Comparison of ENCODE assay signal across 8 mouse cellular contexts in genomic region chr7:28370977-28371513, GRCm38 (mm10). TPM values are rescaled to one million over a fixed set of nuclear protein-coding genes. Genes with fewer than 3 reads are reported as not detected.
A peak's percentile ranks its signal among the peaks of the same experiment; 100 is the strongest.
DNase-seq lines count a peak whose midpoint lies in the region; ATAC-seq and TF ChIP-seq lines count a peak whose summit lies in the region.

No protein-coding gene starts in this region.

- no peaks in the 10 kb centered on the region for H3K9me3 ChIP-seq in forebrain, embryonic 12.5 days
- H3K9me3 ChIP-seq in midbrain, embryonic 13.5 days, result no peaks in the 10 kb centered on the region

- TF ChIP-seq POLR2A in liver, adult 2 months (IDR thresholded peaks at IDR 0.05; ENCODE audit: extremely low read depth, insufficient read depth, low read length), result no peak

- 49% methylated on average over 11 of the region's 11 CpGs for WGBS in liver, adult 2 months
- 10% methylated on average over 11 of the region's 11 CpGs for WGBS in forebrain, embryonic 12.5 days
- 11% methylated on average over 11 of the region's 11 CpGs for WGBS in midbrain, embryonic 13.5 days

- H3K9ac ChIP-seq in liver, adult 2 months (ENCODE audit: low read depth, low read length), result peak overlapping the region; percentile 81
- peak overlapping the region; percentile 80 for H3K9ac ChIP-seq in forebrain, embryonic 12.5 days
- H3K9ac ChIP-seq in midbrain, embryonic 13.5 days (replicated peaks), result peak overlapping the region; percentile 82

- H3K36me3 ChIP-seq in liver, adult 2 months (ENCODE audit: control insufficient read depth, insufficient read depth, low read length), result no peaks in the 10 kb centered on the region
- H3K36me3 ChIP-seq in forebrain, embryonic 12.5 days (replicated peaks), result peaks cover 41% of the 10 kb centered on the region
- peaks cover 26% of the 10 kb centered on the region for H3K36me3 ChIP-seq in midbrain, embryonic 13.5 days

- no peak overlapping the region for H3K27ac ChIP-seq in liver, adult 2 months (replicated peaks; ENCODE audit: insufficient read depth, low read depth, low read length)
- peak overlapping the region; percentile 94 for H3K27ac ChIP-seq in forebrain, embryonic 12.5 days
- H3K27ac ChIP-seq in midbrain, embryonic 13.5 days, result peak overlapping the region; percentile 88

- peak overlapping the region; percentile 80 for H3K4me2 ChIP-seq in forebrain, embryonic 12.5 days
- peak overlapping the region; percentile 95 for H3K4me2 ChIP-seq in midbrain, embryonic 13.5 days (replicated peaks)

- ATAC-seq in forebrain, embryonic 12.5 days (ENCODE audit: low FRiP score), result no peak
- no peak for ATAC-seq in midbrain, embryonic 13.5 days
- ATAC-seq in erythroid progenitor cell, adult 5-6 weeks (replicated peaks; ENCODE audit: low FRiP score, poor library complexity, severe bottlenecking), result no peak

- H3K79me2 ChIP-seq in liver, adult 2 months (ENCODE audit: control insufficient read depth, insufficient read depth, low read length), result no peaks in the 10 kb centered on the region

- no peaks in the 10 kb centered on the region for H3K27me3 ChIP-seq in liver, adult 2 months (ENCODE audit: control insufficient read depth, insufficient read depth, low read length)
- no peaks in the 10 kb centered on the region for H3K27me3 ChIP-seq in forebrain, embryonic 12.5 days
- no peaks in the 10 kb centered on the region for H3K27me3 ChIP-seq in midbrain, embryonic 13.5 days

- no peak; the same call in 1 of the 2 replicates for TF ChIP-seq CTCF in liver, adult 2 months (IDR thresholded peaks at IDR 0.05; ENCODE audit: low read depth, low read length)

- no peak for DNase-seq in liver, adult 2 months (ENCODE audit: extremely low read depth, low read depth, low spot score)
- no peak for DNase-seq in liver
- DNase-seq in kidney, postnatal 4 days, result peak; percentile 35 to 63
- no peak for DNase-seq in frontal cortex, postnatal 14 days (ENCODE audit: low spot score in 2 of 2)
- DNase-seq in adrenal gland, adult 2 months, result no peak

- peak overlapping the region; percentile 84; the same call in 1 of the 2 replicates for H3K4me3 ChIP-seq in liver, adult 2 months (ENCODE audit: insufficient read depth, low read depth, low read length)
- peak overlapping the region; percentile 81 for H3K4me3 ChIP-seq in forebrain, embryonic 12.5 days (replicated peaks)
- H3K4me3 ChIP-seq in midbrain, embryonic 13.5 days (replicated peaks), result peak overlapping the region; percentile 82

- H3K4me1 ChIP-seq in liver, adult 2 months (ENCODE audit: control insufficient read depth, insufficient read depth, low read length), result peaks cover 3% of the 10 kb centered on the region; the same call in 1 of the 2 replicates
- H3K4me1 ChIP-seq in forebrain, embryonic 12.5 days, result peaks cover 45% of the 10 kb centered on the region
- H3K4me1 ChIP-seq in midbrain, embryonic 13.5 days (replicated peaks), result peaks cover 33% of the 10 kb centered on the region

RNA-seq across cellular contexts. Expression of gene Plekhg2, which starts 1.4 kb away (rescaled TPM):
- total RNA-seq in liver, adult 2 months (2014; rRNA removed), result 0.65 and 1.3 TPM in 2 replicates
- 3.3 and 3.5 TPM in 2 replicates for polyA plus RNA-seq in liver, adult 2 months (2012; rRNA removed)
- 67.0 and 69.7 TPM in 2 replicates for polyA plus RNA-seq in forebrain, embryonic 12.5 days (2016; fragmentation: Nextera tagmentation; extraction: Ambion mirVana)
- polyA plus RNA-seq in midbrain, embryonic 13.5 days (2015; fragmentation: Nextera tagmentation; extraction: Ambion mirVana), result 34.5 and 37.6 TPM in 2 replicates
- total RNA-seq in erythroid progenitor cell, adult 5-6 weeks (2015; ENCODE audit: low replicate concordance), result 2.1 and 5.8 TPM in 2 replicates
- 1.0 and 3.1 TPM in 2 replicates for total RNA-seq in erythroid progenitor cell, adult 5-6 weeks (2017; ENCODE audit: low replicate concordance)
- total RNA-seq in adrenal gland, adult 2 months (2021), result 10 to 100 TPM; 14.9 to 15.6 TPM
- polyA plus RNA-seq in adrenal gland, adult 2 months (2012; rRNA removed), result 22.5 and 23.2 TPM in 2 replicates

RNA-seq across cellular contexts. Expression of gene Zfp36, which starts 9.0 kb away (rescaled TPM):
- 16.4 and 25.4 TPM in 2 replicates for total RNA-seq in liver, adult 2 months (2014; rRNA removed)
- 41.1 and 54.3 TPM in 2 replicates for polyA plus RNA-seq in liver, adult 2 months (2012; rRNA removed)
- polyA plus RNA-seq in forebrain, embryonic 12.5 days (2016; fragmentation: Nextera tagmentation; extraction: Ambion mirVana), result 5.1 and 5.5 TPM in 2 replicates
- polyA plus RNA-seq in midbrain, embryonic 13.5 days (2015; fragmentation: Nextera tagmentation; extraction: Ambion mirVana), result 3.1 and 4.2 TPM in 2 replicates
- 39.8 and 50.5 TPM in 2 replicates for total RNA-seq in erythroid progenitor cell, adult 5-6 weeks (2015; ENCODE audit: low replicate concordance)
- total RNA-seq in erythroid progenitor cell, adult 5-6 weeks (2017; ENCODE audit: low replicate concordance), result 3.9 and 6.4 TPM in 2 replicates
- total RNA-seq in adrenal gland, adult 2 months (2021), result 10 to 100 TPM; 16.3 to 19.4 TPM
- 25.9 and 32.3 TPM in 2 replicates for polyA plus RNA-seq in adrenal gland, adult 2 months (2012; rRNA removed)

RNA-seq across cellular contexts. Expression of gene Rps16, which starts 20.6 kb away (rescaled TPM):
- 110 and 136 TPM in 2 replicates for total RNA-seq in liver, adult 2 months (2014; rRNA removed)
- polyA plus RNA-seq in liver, adult 2 months (2012; rRNA removed), result 471 and 577 TPM in 2 replicates
- polyA plus RNA-seq in forebrain, embryonic 12.5 days (2016; fragmentation: Nextera tagmentation; extraction: Ambion mirVana), result 594 and 628 TPM in 2 replicates
- 531 and 537 TPM in 2 replicates for polyA plus RNA-seq in midbrain, embryonic 13.5 days (2015; fragmentation: Nextera tagmentation; extraction: Ambion mirVana)
- total RNA-seq in erythroid progenitor cell, adult 5-6 weeks (2015; ENCODE audit: low replicate concordance), result 892 and 1,114 TPM in 2 replicates
- total RNA-seq in erythroid progenitor cell, adult 5-6 weeks (2017; ENCODE audit: low replicate concordance), result 132 and 239 TPM in 2 replicates
- 1,000 to 10,000 TPM in 1 of 2 experiments, 100 to 1,000 TPM in 1; 895 to 1,085 TPM for total RNA-seq in adrenal gland, adult 2 months (2021)
- 555 and 709 TPM in 2 replicates for polyA plus RNA-seq in adrenal gland, adult 2 months (2012; rRNA removed)

RNA-seq across cellular contexts. Expression of gene Med29, which starts 21.5 kb away (rescaled TPM):
- total RNA-seq in liver, adult 2 months (2014; rRNA removed), result 13.4 and 17.6 TPM in 2 replicates
- polyA plus RNA-seq in liver, adult 2 months (2012; rRNA removed), result 49.2 and 50.9 TPM in 2 replicates
- 43.1 and 43.6 TPM in 2 replicates for polyA plus RNA-seq in forebrain, embryonic 12.5 days (2016; fragmentation: Nextera tagmentation; extraction: Ambion mirVana)
- 43.4 and 49.5 TPM in 2 replicates for polyA plus RNA-seq in midbrain, embryonic 13.5 days (2015; fragmentation: Nextera tagmentation; extraction: Ambion mirVana)
- total RNA-seq in erythroid progenitor cell, adult 5-6 weeks (2015; ENCODE audit: low replicate concordance), result 0.84 and 13.0 TPM in 2 replicates
- total RNA-seq in erythroid progenitor cell, adult 5-6 weeks (2017; ENCODE audit: low replicate concordance), result 2.6 and 4.4 TPM in 2 replicates
- total RNA-seq in adrenal gland, adult 2 months (2021), result 10 to 100 TPM; 39.6 to 49.7 TPM
- polyA plus RNA-seq in adrenal gland, adult 2 months (2012; rRNA removed), result 72.1 and 88.5 TPM in 2 replicates

RNA-seq across cellular contexts. Expression of gene Paf1, which starts 21.7 kb away (rescaled TPM):
- 16.1 TPM in 2 replicates for total RNA-seq in liver, adult 2 months (2014; rRNA removed)
- polyA plus RNA-seq in liver, adult 2 months (2012; rRNA removed), result 52.8 and 59.1 TPM in 2 replicates
- 84.6 and 86.2 TPM in 2 replicates for polyA plus RNA-seq in forebrain, embryonic 12.5 days (2016; fragmentation: Nextera tagmentation; extraction: Ambion mirVana)
- 97.9 and 99.2 TPM in 2 replicates for polyA plus RNA-seq in midbrain, embryonic 13.5 days (2015; fragmentation: Nextera tagmentation; extraction: Ambion mirVana)
- total RNA-seq in erythroid progenitor cell, adult 5-6 weeks (2015; ENCODE audit: low replicate concordance), result 21.4 and 56.6 TPM in 2 replicates
- 32.5 and 42.5 TPM in 2 replicates for total RNA-seq in erythroid progenitor cell, adult 5-6 weeks (2017; ENCODE audit: low replicate concordance)
- total RNA-seq in adrenal gland, adult 2 months (2021), result 100 to 1,000 TPM in 1 of 2 experiments, 10 to 100 TPM in 1; 73.4 to 104 TPM
- polyA plus RNA-seq in adrenal gland, adult 2 months (2012; rRNA removed), result 323 and 399 TPM in 2 replicates

Comparison
In these comparisons a context has a peak if more than half of its experiments do, and no peak if none do; other contexts are left out.
1. DNase-seq: peak in kidney, postnatal 4 days (2 of 2); none in liver, adult 2 months (single experiment), liver (single experiment), frontal cortex, postnatal 14 days (0 of 2) and adrenal gland, adult 2 months (single experiment).
2. Peak in every context shown above with its lines, with median percentiles within 50 percentile points of each other: H3K4me3 ChIP-seq and H3K9ac ChIP-seq.